Mouse (Mus musculus): Measurements from ENCODE around the gene Pigc. TPM values are rescaled to one million over a fixed set of nuclear protein-coding genes. Genes with fewer than 3 reads are reported as not detected.

Pigc gene
- polyA plus RNA-seq, 1 experiment from 2014 or later, result 39.3 TPM

GRCm38 (mm10) chr1:161972233-161972632, 3.2 kb downstream of the Pigc start:
- no peak overlapping the region for H3K4me2 ChIP-seq (replicated peaks; ENCODE audit: low read depth, low read length)
- no peak overlapping the region for H3K27ac ChIP-seq (ENCODE audit: low read length)
- H3K9me3 ChIP-seq (ENCODE audit: low read length), result no peaks in the 10 kb centered on the region
- no peak overlapping the region for H3K4me3 ChIP-seq (ENCODE audit: low read depth, low read length)
- H3K4me1 ChIP-seq (ENCODE audit: insufficient read depth, low read depth, low read length), result peaks cover 4% of the 10 kb centered on the region; the same call in 1 of the 2 replicates
- no peak for DNase-seq (ENCODE audit: low spot score)
- no peak overlapping the region for H3K9ac ChIP-seq (replicated peaks; ENCODE audit: low read depth)
- WGBS, result 83% methylated on average over 8 of the region's 8 CpGs
- H3K36me3 ChIP-seq (ENCODE audit: insufficient read depth, low read length), result no peaks in the 10 kb centered on the region
- no peak for ATAC-seq
- H3K27me3 ChIP-seq (replicated peaks; ENCODE audit: insufficient read depth, low read length), result no peaks in the 10 kb centered on the region
- TF ChIP-seq EP300 (IDR thresholded peaks at IDR 0.05), result no peak
- TF ChIP-seq CTCF (IDR thresholded peaks at IDR 0.05), result no peak

- Histone ChIP-seq H3K27ac (ENCODE audit: low read length) (no peak overlapping the region), H3K4me3 (ENCODE audit: low read depth, low read length) (no peak overlapping the region), H3K9ac (replicated peaks; ENCODE audit: low read depth) (no peak overlapping the region), H3K27me3 (replicated peaks; ENCODE audit: insufficient read depth, low read length) (no peaks in the 10 kb centered on the region), H3K4me1 (ENCODE audit: insufficient read depth, low read depth, low read length) (0 out of 2 replicates have a peak, but pooled peaks cover 4% of the 10 kb centered on the region), H3K36me3 (ENCODE audit: insufficient read depth, low read length) (no peaks in the 10 kb centered on the region), H3K4me2 (replicated peaks; ENCODE audit: low read depth, low read length) (no peak overlapping the region), H3K9me3 (ENCODE audit: low read length) (no peaks in the 10 kb centered on the region)
- peak; percentile 98 for TF ChIP-seq CTCF (IDR thresholded peaks at IDR 0.05)
- TF ChIP-seq EP300 (IDR thresholded peaks at IDR 0.05), result peak; percentile 23; the same call in 1 of the 2 replicates
- DNase-seq (ENCODE audit: low spot score) (peak; percentile 92), ATAC-seq (peak; percentile 75)
- WGBS, result 39% methylated on average over 16 of the region's 16 CpGs
These were observed 7.5 kb downstream of the Pigc start for GRCm38 (mm10) chr1:161976255-161977182.

GRCm38 (mm10) chr1:161977331-161977730, 8.3 kb downstream of the Pigc start:
- TF ChIP-seq CTCF (IDR thresholded peaks at IDR 0.05), result no peak
- no peak for TF ChIP-seq EP300 (IDR thresholded peaks at IDR 0.05)
- Histone ChIP-seq H3K27ac (ENCODE audit: low read length) (no peak overlapping the region), H3K4me2 (replicated peaks; ENCODE audit: low read depth, low read length) (no peak overlapping the region), H3K9me3 (ENCODE audit: low read length) (no peaks in the 10 kb centered on the region), H3K36me3 (ENCODE audit: insufficient read depth, low read length) (no peaks in the 10 kb centered on the region), H3K4me1 (ENCODE audit: insufficient read depth, low read depth, low read length) (0 out of 2 replicates have a peak, but pooled peaks cover 4% of the 10 kb centered on the region), H3K4me3 (ENCODE audit: low read depth, low read length) (no peak overlapping the region), H3K27me3 (replicated peaks; ENCODE audit: insufficient read depth, low read length) (no peaks in the 10 kb centered on the region), H3K9ac (replicated peaks; ENCODE audit: low read depth) (no peak overlapping the region)
- DNase-seq (ENCODE audit: low spot score), result no peak
- ATAC-seq, result no peak
- whole genome bisulfite sequencing, result 79% methylated on average over 4 of the region's 4 CpGs

GRCm38 (mm10) chr1:161978173-161978700, 9.3 kb downstream of the Pigc start:
- H3K36me3 ChIP-seq (ENCODE audit: insufficient read depth, low read length), result no peaks in the 10 kb centered on the region
- no peak overlapping the region for H3K9ac ChIP-seq (replicated peaks; ENCODE audit: low read depth)
- DNase-seq (ENCODE audit: low spot score) (no peak), ATAC-seq (no peak)
- H3K9me3 ChIP-seq (ENCODE audit: low read length), result no peaks in the 10 kb centered on the region
- WGBS, result 80% methylated on average over 5 of the region's 5 CpGs
- H3K27ac ChIP-seq (ENCODE audit: low read length), result no peak overlapping the region
- TF ChIP-seq EP300 (IDR thresholded peaks at IDR 0.05) (no peak), CTCF (IDR thresholded peaks at IDR 0.05) (no peak)
- H3K4me1 ChIP-seq (ENCODE audit: insufficient read depth, low read depth, low read length), result 0 out of 2 replicates have a peak, but pooled peaks cover 4% of the 10 kb centered on the region
- no peak overlapping the region for H3K4me2 ChIP-seq (replicated peaks; ENCODE audit: low read depth, low read length)
- no peak overlapping the region for H3K4me3 ChIP-seq (ENCODE audit: low read depth, low read length)
- H3K27me3 ChIP-seq (replicated peaks; ENCODE audit: insufficient read depth, low read length), result no peaks in the 10 kb centered on the region

GRCm38 (mm10) chr1:161979536-161979935, 10.6 kb downstream of the Pigc start, which contains the start of gene 4930558K02Rik:
4930558K02Rik (minus strand) TSS chr1:161979636.
- Histone ChIP-seq H3K9me3 (ENCODE audit: low read length) (no peaks in the 10 kb centered on the region), H3K4me2 (replicated peaks; ENCODE audit: low read depth, low read length) (no peak within 1 kb of the TSS), H3K4me3 (ENCODE audit: low read depth, low read length) (no peak within 1 kb of the TSS), H3K36me3 (ENCODE audit: insufficient read depth, low read length) (no peaks in the 10 kb centered on the region), H3K9ac (replicated peaks; ENCODE audit: low read depth) (no peak within 1 kb of the TSS), H3K4me1 (ENCODE audit: insufficient read depth, low read depth, low read length) (0 out of 2 replicates have a peak, but pooled peaks cover under 1% of the 10 kb centered on the region), H3K27ac (ENCODE audit: low read length) (no peak within 1 kb of the TSS), H3K27me3 (replicated peaks; ENCODE audit: insufficient read depth, low read length) (no peaks in the 10 kb centered on the region)
- 69% methylated on average over 1 of the region's 1 CpGs for WGBS
- no peak for ATAC-seq
- DNase-seq (ENCODE audit: low spot score), result no peak
- no peak for TF ChIP-seq CTCF (IDR thresholded peaks at IDR 0.05)
- TF ChIP-seq EP300 (IDR thresholded peaks at IDR 0.05), result no peak

GRCm38 (mm10) chr1:161980046-161980445, 11.1 kb downstream of the Pigc start:
- Histone ChIP-seq H3K4me2 (replicated peaks; ENCODE audit: low read depth, low read length) (no peak overlapping the region), H3K27ac (ENCODE audit: low read length) (no peak overlapping the region), H3K9ac (replicated peaks; ENCODE audit: low read depth) (no peak overlapping the region), H3K36me3 (ENCODE audit: insufficient read depth, low read length) (no peaks in the 10 kb centered on the region), H3K4me1 (ENCODE audit: insufficient read depth, low read depth, low read length) (no peaks in the 10 kb centered on the region), H3K9me3 (ENCODE audit: low read length) (no peaks in the 10 kb centered on the region), H3K27me3 (replicated peaks; ENCODE audit: insufficient read depth, low read length) (no peaks in the 10 kb centered on the region), H3K4me3 (ENCODE audit: low read depth, low read length) (no peak overlapping the region)
- TF ChIP-seq CTCF (IDR thresholded peaks at IDR 0.05) (no peak), EP300 (IDR thresholded peaks at IDR 0.05) (no peak)
- DNase-seq (ENCODE audit: low spot score), result no peak
- ATAC-seq, result no peak
- 81% methylated on average over 2 of the region's 2 CpGs for WGBS

Measured in lung, postnatal 0 days (tissue).